Mouse (Mus musculus): ENCODE measurements around the gene Shd.

- TF ChIP-seq CTCF (IDR thresholded peaks at IDR 0.05; ENCODE audit: low read depth, low read length) (no peak), EP300 (IDR thresholded peaks at IDR 0.05; ENCODE audit: insufficient read depth, low read depth, low read length) (no peak), POLR2A (IDR thresholded peaks at IDR 0.05; ENCODE audit: insufficient read depth, low read length) (no peak)
These were observed 18.2 kb upstream of the Shd start for GRCm38 (mm10) chr17:55952041-55952440.

All from ES-Bruce4 (cell line).